Mouse (Mus musculus) G1E (cell line): Measurements from ENCODE around the gene Ap1s1. TPM values are rescaled to one million over a fixed set of nuclear protein-coding genes. Genes with fewer than 3 reads are reported as not detected.

Experiments
- ATAC-seq: 2 replicates; pipeline ENCODE4 v1.8.0; 2016; ENCODE audit warnings: mild to moderate bottlenecking; ENCODE audit not compliant: insufficient number of reproducible peaks, poor library complexity, low FRiP score, severe bottlenecking; ENCODE audit errors: extremely low read depth
- DNase-seq: peaks from one replicate; pipeline ENCODE4 v3.0.0; 2012; ENCODE audit warnings: low spot score
- H3K27me3 ChIP-seq: 2 replicates; pipeline ENCODE4 v1.6.1; 2012; ENCODE audit warnings: mild to moderate bottlenecking, low read length, inconsistent platforms; ENCODE audit not compliant: insufficient read depth
- H3K36me3 ChIP-seq: replicated peaks from 2 replicates; pipeline ENCODE3; 2012; ENCODE audit warnings: mild to moderate bottlenecking, inconsistent platforms
- H3K4me1 ChIP-seq: 2 replicates; pipeline ENCODE4 v1.6.1; 2012; ENCODE audit warnings: low read depth, low read length, inconsistent platforms, mixed read lengths; ENCODE audit not compliant: insufficient read depth
- H3K4me3 ChIP-seq: 2 replicates; pipeline ENCODE4 v1.5.1; 2012; ENCODE audit warnings: low read depth, mild to moderate bottlenecking, inconsistent platforms, low read length, moderate library complexity, mixed read lengths
- H3K9me3 ChIP-seq: replicated peaks from 2 replicates; pipeline ENCODE4 v1.6.1; 2012; ENCODE audit warnings: inconsistent platforms
- CTCF ChIP-seq: IDR thresholded peaks from 2 replicates; pipeline ENCODE4 v1.5.1; 2012; ENCODE audit warnings: low read depth, low read length, inconsistent platforms, mixed read lengths
- GATA1 ChIP-seq: IDR thresholded peaks from 2 replicates; pipeline ENCODE4 v1.6.1; 2012; ENCODE audit warnings: borderline replicate concordance, low read length, inconsistent platforms, mixed read lengths
- GATA2 ChIP-seq: IDR thresholded peaks from 2 replicates; pipeline ENCODE4 v1.6.1; 2012; ENCODE audit warnings: low read depth, low read length, inconsistent platforms, borderline replicate concordance
- POLR2AphosphoS5 ChIP-seq: IDR thresholded peaks from 2 replicates; pipeline ENCODE4 v1.6.1; 2012; ENCODE audit warnings: low read depth, low read length, inconsistent platforms; ENCODE audit not compliant: insufficient replicate concordance
- TAL1 ChIP-seq: conservative IDR thresholded peaks from 2 replicates; pipeline ENCODE4 v1.6.1; 2012; ENCODE audit warnings: low read depth, low read length, inconsistent platforms, mixed read lengths
- polyA plus RNA-seq: library from polyadenylated mRNA; stranded (reverse); fragments of >175 nt; gene quantifications from 2 replicates; pipeline ENCODE4 v1.2.3, GENCODE M21; 2012
- total RNA-seq, 2 experiments: library from RNA; stranded (forward) in 1 of 2; stranded (reverse) in 1 of 2; fragments of 200-1000 nt in 1 of 2; fragments of >200 nt in 1 of 2; fragmentation: Nextera tagmentation in 1 of 2; gene quantifications; 2 replicates each; pipeline ENCODE4 v1.2.3; 2014 to 2017

Ap1s1 gene
- total RNA-seq (2014; fragmentation: Nextera tagmentation) (36.8 and 37.5 TPM in 2 replicates), total RNA-seq (2017) (104 and 115 TPM in 2 replicates), polyA plus RNA-seq (136 and 173 TPM in 2 replicates)

GRCm38 (mm10) chr5:137045402-137046323 lies at the start of gene Ap1s1:
Ap1s1 (minus strand) TSS chr5:137046135.
- DNase-seq = peak; percentile 97
- H3K4me3 ChIP-seq = peak within 1 kb of the TSS; percentile 89
- no peak for TF ChIP-seq CTCF
- no peaks in the 10 kb centered on the region for H3K9me3 ChIP-seq
- H3K27me3 ChIP-seq = peaks cover 1% of the 10 kb centered on the region; the same call in 1 of the 2 replicates
- peak; percentile 58 for ATAC-seq
- H3K4me1 ChIP-seq = peaks cover 35% of the 10 kb centered on the region
- H3K36me3 ChIP-seq = peaks cover 38% of the 10 kb centered on the region

DNA sequence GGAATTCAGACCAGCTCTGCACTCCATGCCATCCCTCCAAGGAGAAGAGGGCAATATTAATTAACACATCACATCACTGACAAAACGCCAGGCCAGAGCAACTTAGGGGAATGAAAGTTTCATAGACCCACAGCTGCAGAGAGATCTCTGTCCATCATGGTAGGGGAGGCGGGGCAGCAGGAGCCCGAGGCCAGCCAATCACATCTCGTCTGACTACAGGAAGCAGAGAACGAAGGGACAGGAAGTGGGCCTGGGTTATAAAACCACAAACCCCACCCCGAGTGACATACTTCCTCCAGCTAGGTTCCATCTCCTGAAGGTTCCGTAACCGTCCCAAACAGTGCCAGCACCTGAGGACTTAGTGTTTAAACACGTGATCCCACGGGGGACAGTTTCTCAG lies 49.2 kb upstream of the Ap1s1 start:
- Histone ChIP-seq H3K4me3 (no peak overlapping the region), H3K27me3 (peaks cover 4% of the 10 kb centered on the region; the same call in 1 of the 2 replicates), H3K4me1 (peaks cover 52% of the 10 kb centered on the region), H3K9me3 (no peaks in the 10 kb centered on the region), H3K36me3 (peaks cover 10% of the 10 kb centered on the region)
- ATAC-seq (no peak), DNase-seq (no peak)
- TF ChIP-seq GATA2 = no peak
- no peak for TF ChIP-seq TAL1
- TF ChIP-seq GATA1 = no peak
- TF ChIP-seq CTCF = no peak
- TF ChIP-seq POLR2AphosphoS5 = no peak

DNA sequence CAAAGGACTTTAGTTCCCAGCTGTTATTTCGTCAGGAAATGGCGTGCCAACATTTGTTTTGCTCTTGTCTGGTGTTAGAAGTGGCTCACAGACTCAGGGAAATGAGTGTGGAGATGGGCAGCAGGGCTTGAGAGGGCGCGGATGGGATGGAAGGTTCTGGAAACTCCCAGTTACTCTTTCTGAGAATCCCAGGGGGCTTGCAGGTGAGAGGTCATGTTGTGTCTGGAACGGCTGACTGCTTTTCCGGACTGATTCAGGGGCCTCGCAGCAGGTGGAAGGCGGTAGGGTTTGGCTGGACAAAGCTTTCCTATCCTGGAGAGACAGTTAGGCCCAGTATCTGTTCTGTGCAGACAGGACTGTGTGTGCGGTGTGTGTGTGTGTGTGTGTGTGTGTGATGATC lies 47.8 kb upstream of the Ap1s1 start:
- Histone ChIP-seq H3K4me1 (peaks cover 38% of the 10 kb centered on the region), H3K9me3 (no peaks in the 10 kb centered on the region), H3K27me3 (peaks cover 4% of the 10 kb centered on the region; the same call in 1 of the 2 replicates), H3K36me3 (no peaks in the 10 kb centered on the region), H3K4me3 (no peak overlapping the region)
- TF ChIP-seq GATA2 (no peak), POLR2AphosphoS5 (no peak), TAL1 (no peak), GATA1 (no peak), CTCF (no peak)
- no peak for ATAC-seq
- no peak for DNase-seq

DNA sequence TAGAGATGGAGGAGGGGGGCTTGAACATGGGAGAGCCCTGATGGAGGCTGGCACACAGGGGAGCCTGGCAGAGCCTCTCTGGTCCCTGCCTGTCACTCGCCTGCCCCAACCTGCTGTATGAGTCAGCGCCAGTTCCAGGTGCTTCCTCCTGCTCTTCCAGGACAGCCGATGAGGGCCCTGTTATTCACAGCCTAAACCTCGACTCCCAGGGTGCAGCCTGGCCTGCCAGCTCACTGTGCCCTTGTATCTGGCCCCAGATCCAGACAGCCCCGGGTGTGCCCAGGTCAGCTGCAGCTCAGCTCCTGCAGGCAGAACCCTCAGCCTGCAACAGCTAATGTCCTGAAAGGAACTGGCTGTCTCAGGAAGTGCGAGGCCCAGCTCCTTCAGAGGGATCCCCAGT lies 45.6 kb upstream of the Ap1s1 start:
- Histone ChIP-seq H3K4me1 (peaks cover 19% of the 10 kb centered on the region), H3K4me3 (no peak overlapping the region), H3K9me3 (peaks cover 8% of the 10 kb centered on the region), H3K36me3 (no peaks in the 10 kb centered on the region), H3K27me3 (peaks cover 4% of the 10 kb centered on the region; the same call in 1 of the 2 replicates)
- TF ChIP-seq GATA2 (no peak), CTCF (no peak), TAL1 (no peak), POLR2AphosphoS5 (no peak), GATA1 (no peak)
- ATAC-seq (no peak), DNase-seq (no peak)

DNA sequence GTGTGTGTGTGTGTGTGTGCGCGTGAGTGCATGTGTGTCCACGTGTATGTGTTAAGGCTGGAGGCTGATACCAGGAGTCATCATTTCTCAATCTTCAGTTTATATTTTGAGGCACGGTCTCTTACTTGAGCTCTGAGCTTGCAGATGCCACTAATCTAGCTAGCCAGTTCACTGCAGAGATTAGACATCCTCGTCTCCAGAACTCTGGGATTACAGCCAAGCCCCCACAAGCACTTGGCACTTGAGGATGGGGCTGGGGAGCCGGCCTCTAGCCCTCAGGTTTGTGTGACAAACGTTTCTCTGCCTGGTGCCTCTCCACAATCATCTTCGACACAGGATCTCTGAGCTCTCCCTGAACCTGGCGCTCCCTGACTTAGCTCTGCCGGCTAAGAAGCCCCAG lies 44.9 kb upstream of the Ap1s1 start:
- DNase-seq (no peak), ATAC-seq (no peak)
- Histone ChIP-seq H3K4me1 (peaks cover 23% of the 10 kb centered on the region), H3K27me3 (peaks cover 4% of the 10 kb centered on the region; the same call in 1 of the 2 replicates), H3K9me3 (peaks cover 11% of the 10 kb centered on the region), H3K36me3 (no peaks in the 10 kb centered on the region), H3K4me3 (no peak overlapping the region)
- TF ChIP-seq GATA2 = no peak
- TF ChIP-seq CTCF = no peak
- no peak for TF ChIP-seq POLR2AphosphoS5
- no peak for TF ChIP-seq GATA1
- no peak for TF ChIP-seq TAL1

GRCm38 (mm10) chr5:137087410-137087809 lies 41.5 kb upstream of the Ap1s1 start:
- peaks cover 35% of the 10 kb centered on the region for H3K4me1 ChIP-seq
- H3K9me3 ChIP-seq = peaks cover 11% of the 10 kb centered on the region
- DNase-seq = no peak
- TF ChIP-seq GATA1 = no peak
- TF ChIP-seq POLR2AphosphoS5 = no peak
- no peak for TF ChIP-seq GATA2
- TF ChIP-seq CTCF = no peak
- TF ChIP-seq TAL1 = no peak
- ATAC-seq = no peak
- H3K27me3 ChIP-seq = peaks cover 4% of the 10 kb centered on the region; the same call in 1 of the 2 replicates
- H3K36me3 ChIP-seq = no peaks in the 10 kb centered on the region
- H3K4me3 ChIP-seq = no peak overlapping the region
